Mouse (Mus musculus): Measurements from ENCODE around the gene Itpa. TPM values are rescaled to one million over a fixed set of nuclear protein-coding genes. Genes with fewer than 3 reads are reported as not detected.

Itpa gene
- polyA plus RNA-seq, 1 experiment from 2014 or later = 80.9 TPM

DNA sequence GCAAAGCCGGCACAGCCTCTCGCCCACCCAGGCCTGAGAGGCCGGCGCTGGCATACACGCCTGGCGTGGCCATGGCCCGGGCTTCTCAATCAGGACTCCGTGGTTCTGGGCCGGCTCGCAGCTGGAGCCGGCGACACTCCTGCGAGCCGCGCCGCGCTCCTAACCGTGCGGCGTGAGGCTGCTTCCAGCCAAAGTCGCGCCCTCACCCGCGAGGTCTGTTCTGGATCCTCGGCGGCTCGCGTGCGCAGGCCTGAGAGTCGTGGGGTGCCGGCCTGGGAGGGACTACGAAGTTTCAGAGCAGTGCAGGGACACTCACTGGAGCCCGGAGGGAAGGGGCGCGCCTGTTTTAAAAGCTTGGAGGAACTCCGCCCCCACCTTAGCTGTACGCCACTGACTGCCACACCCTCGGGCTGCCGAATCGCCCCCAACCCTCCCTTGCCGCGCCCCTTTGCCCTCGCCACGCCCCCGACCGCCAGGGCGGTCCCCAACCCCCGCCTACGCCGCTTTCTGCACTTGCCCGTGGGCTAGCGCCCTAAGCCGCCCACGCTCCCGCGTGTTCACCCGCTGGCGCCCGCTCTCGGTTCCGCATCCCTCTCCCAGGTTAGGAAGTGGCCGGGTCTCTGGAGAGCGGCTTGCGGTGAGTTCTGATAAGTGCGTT lies 29.9 kb downstream of the Itpa start, which contains the start of gene Slc4a11:
Gene Slc4a11, minus strand, starts transcription at position 367 of the 658 bp plus-strand sequence.
- peaks cover 74% of the 10 kb centered on the region for H3K27me3 ChIP-seq (replicated peaks)
- H3K4me2 ChIP-seq = peak within 1 kb of the TSS; percentile 100
- WGBS = under 1% methylated on average over 63 of the region's 65 CpGs
- H3K9me3 ChIP-seq = no peaks in the 10 kb centered on the region
- peak within 1 kb of the TSS; percentile 75 for H3K9ac ChIP-seq
- no peak within 1 kb of the TSS for H3K27ac ChIP-seq (replicated peaks)
- H3K4me3 ChIP-seq = peak within 1 kb of the TSS; percentile 67
- ATAC-seq (ENCODE audit: extremely low read depth, insufficient number of reproducible peaks, low FRiP score, low TSS enrichment) = peak; percentile 28; the same call in 1 of the 2 replicates
- H3K4me1 ChIP-seq = peaks cover 16% of the 10 kb centered on the region
- no peaks in the 10 kb centered on the region for H3K36me3 ChIP-seq

DNA sequence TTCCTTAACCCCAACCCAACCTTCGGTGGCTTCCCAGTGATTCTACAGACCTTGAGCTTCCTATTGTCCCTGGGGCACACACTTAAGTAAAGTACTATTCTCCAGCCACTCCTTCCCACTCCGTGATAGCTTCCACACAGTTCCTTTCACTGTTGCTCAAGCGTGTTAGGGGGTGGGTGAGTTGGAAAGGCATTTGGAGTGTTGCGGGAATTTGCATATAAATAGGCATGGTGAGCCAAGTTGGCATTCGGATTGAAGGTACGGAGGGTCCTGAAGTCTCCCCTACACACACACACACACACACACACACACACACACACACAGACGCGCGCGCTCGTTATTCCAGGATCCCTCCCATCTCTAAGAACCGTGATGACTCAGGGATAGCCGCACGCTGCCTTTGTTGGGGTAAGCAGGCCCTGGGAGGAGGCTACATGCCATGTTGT lies 30.4 kb downstream of the Itpa start:
- no peaks in the 10 kb centered on the region for H3K36me3 ChIP-seq
- no peak overlapping the region for H3K27ac ChIP-seq (replicated peaks)
- H3K4me3 ChIP-seq = peak overlapping the region; percentile 67
- peaks cover 70% of the 10 kb centered on the region for H3K27me3 ChIP-seq (replicated peaks)
- no peak for ATAC-seq (ENCODE audit: extremely low read depth, insufficient number of reproducible peaks, low FRiP score, low TSS enrichment)
- H3K4me2 ChIP-seq = peak overlapping the region; percentile 100
- H3K4me1 ChIP-seq = peaks cover 16% of the 10 kb centered on the region
- H3K9ac ChIP-seq = peak overlapping the region; percentile 75
- no peaks in the 10 kb centered on the region for H3K9me3 ChIP-seq
- 3% methylated on average over 14 of the region's 14 CpGs for WGBS

DNA sequence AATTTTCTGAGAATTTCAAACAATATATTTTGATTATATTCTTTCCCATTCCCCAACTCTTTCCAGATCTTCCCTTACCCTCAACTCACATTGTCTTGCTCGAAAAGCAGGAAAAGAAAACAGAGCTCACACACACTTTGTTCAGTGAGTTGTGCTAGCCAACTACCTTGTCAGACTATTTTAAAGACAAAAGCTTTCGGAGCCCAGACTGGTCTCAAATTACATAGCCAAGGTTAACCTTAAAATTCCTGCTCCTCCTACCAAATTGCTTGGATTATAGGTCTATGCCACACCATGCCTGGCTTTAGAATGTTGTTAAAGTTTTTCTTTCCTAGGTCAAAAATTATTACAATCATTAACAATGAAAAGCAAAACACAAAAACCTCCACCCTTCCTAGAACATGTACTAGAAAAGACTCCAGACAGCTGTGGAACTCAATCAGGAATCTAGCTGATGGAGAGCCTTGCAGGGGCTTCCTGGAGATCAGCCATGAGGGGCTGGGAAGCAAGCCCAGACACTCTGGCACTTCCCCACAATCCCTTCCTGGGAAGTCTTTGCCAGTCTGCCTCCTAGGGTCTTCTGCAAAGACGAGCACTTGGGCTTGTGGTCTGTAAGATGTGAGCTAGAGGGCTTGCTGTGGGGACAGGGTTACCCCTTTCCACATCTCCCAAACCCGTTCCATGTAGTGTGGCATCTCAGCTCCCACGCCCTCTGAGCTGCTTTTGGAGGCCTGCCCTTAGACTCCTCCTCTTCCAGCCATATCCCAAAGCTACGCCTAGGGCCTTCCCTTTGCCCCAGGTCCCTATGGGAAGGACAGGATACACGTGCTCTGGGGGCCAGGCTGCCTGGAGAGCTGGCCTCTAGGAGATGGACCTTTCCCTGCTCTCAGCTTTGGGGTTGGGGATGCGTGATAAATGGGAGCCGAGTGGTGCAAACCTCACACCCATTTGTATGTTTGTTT lies 36.9 kb downstream of the Itpa start:
- Histone ChIP-seq H3K4me3 (no peak overlapping the region), H3K9me3 (no peaks in the 10 kb centered on the region), H3K4me2 (no peak overlapping the region), H3K27me3 (replicated peaks) (peaks cover 15% of the 10 kb centered on the region), H3K4me1 (peaks cover 15% of the 10 kb centered on the region), H3K27ac (replicated peaks) (no peak overlapping the region), H3K9ac (no peak overlapping the region), H3K36me3 (peaks cover 33% of the 10 kb centered on the region)
- 49% methylated on average over 9 of the region's 9 CpGs for WGBS
- ATAC-seq (ENCODE audit: extremely low read depth, insufficient number of reproducible peaks, low FRiP score, low TSS enrichment) = no peak

DNA sequence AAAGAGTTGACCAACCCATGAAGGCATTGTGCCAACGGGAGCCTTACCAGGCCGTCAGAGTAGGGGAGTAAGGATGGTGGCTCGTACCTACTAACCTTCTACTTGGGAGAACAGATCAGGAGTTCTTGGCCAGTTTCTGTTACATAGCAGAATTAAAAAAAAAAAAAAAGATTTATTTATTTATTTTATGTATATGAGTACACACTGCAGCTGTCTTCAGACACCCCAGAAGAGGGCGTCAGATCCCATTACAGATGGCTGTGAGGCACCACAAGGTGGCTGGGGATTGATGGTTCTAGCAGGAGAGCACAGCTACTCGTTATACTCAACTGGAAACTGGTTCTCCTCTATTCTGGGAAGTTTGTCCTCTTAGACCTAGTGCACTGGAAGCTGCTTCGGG lies 37.8 kb downstream of the Itpa start:
- H3K27ac ChIP-seq (replicated peaks) = no peak overlapping the region
- peaks cover 42% of the 10 kb centered on the region for H3K36me3 ChIP-seq
- H3K4me1 ChIP-seq = peaks cover 15% of the 10 kb centered on the region
- H3K9me3 ChIP-seq = no peaks in the 10 kb centered on the region
- 74% methylated on average over 6 of the region's 6 CpGs for WGBS
- no peak overlapping the region for H3K4me2 ChIP-seq
- H3K9ac ChIP-seq = no peak overlapping the region
- H3K4me3 ChIP-seq = no peak overlapping the region
- H3K27me3 ChIP-seq (replicated peaks) = peaks cover 6% of the 10 kb centered on the region
- ATAC-seq (ENCODE audit: extremely low read depth, insufficient number of reproducible peaks, low FRiP score, low TSS enrichment) = no peak

DNA sequence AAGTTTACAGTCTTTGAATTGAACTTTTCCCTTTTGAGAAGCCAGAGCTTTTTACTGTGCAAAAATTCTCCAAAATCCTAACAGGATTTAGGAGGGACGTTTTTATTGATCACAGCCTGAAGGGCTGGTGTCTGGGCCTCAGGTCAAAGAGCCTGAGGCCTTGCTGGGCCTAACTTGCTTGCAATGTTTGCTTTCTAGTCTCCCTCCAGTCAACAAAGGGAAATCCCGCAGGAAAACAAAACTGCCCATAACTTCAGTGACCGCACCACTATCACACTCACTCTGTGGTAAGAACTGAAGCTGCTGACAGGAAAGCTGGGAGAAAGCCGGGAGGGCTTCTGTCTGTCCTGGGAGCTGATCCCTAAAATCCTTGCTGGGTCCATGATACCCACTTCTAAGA lies 39.2 kb downstream of the Itpa start:
- H3K4me1 ChIP-seq = peaks cover 15% of the 10 kb centered on the region

DNA sequence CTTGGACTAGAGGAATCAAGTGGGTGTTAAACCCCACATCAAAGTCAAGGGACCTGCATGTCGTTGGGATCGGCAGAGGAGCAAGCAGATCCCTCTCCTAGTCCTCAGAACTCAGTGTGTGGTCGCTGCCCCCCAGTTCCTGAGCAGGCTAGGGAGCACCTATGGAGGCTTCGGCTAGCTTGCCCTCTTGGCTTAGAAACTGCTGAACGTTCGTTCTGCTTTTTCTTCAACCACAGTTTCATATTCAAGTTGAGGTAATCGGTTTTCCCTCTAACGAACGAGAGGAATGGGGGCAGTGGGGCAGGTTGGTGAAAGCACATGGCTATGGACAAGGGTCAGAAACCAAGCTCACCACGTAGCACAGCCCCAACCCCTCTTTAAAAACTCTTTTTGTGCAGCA lies 39.6 kb downstream of the Itpa start:
- H3K4me2 ChIP-seq = no peak overlapping the region
- peaks cover 61% of the 10 kb centered on the region for H3K36me3 ChIP-seq
- H3K27ac ChIP-seq (replicated peaks) = no peak overlapping the region
- WGBS = 54% methylated on average over 10 of the region's 10 CpGs
- H3K9me3 ChIP-seq = no peaks in the 10 kb centered on the region
- no peak overlapping the region for H3K9ac ChIP-seq
- no peak for ATAC-seq (ENCODE audit: extremely low read depth, insufficient number of reproducible peaks, low FRiP score, low TSS enrichment)
- peaks cover 15% of the 10 kb centered on the region for H3K4me1 ChIP-seq
- no peaks in the 10 kb centered on the region for H3K27me3 ChIP-seq (replicated peaks)
- no peak overlapping the region for H3K4me3 ChIP-seq

More for the DNA sequence above, 39.2 kb downstream of the Itpa start:
- H3K27me3 ChIP-seq (replicated peaks) = no peaks in the 10 kb centered on the region
- H3K4me3 ChIP-seq = no peak overlapping the region
- H3K9me3 ChIP-seq = no peaks in the 10 kb centered on the region
- no peak overlapping the region for H3K27ac ChIP-seq (replicated peaks)
- 54% methylated on average over 4 of the region's 4 CpGs for WGBS
- H3K36me3 ChIP-seq = peaks cover 56% of the 10 kb centered on the region
- H3K9ac ChIP-seq = no peak overlapping the region
- ATAC-seq (ENCODE audit: extremely low read depth, insufficient number of reproducible peaks, low FRiP score, low TSS enrichment) = no peak
- no peak overlapping the region for H3K4me2 ChIP-seq

DNA sequence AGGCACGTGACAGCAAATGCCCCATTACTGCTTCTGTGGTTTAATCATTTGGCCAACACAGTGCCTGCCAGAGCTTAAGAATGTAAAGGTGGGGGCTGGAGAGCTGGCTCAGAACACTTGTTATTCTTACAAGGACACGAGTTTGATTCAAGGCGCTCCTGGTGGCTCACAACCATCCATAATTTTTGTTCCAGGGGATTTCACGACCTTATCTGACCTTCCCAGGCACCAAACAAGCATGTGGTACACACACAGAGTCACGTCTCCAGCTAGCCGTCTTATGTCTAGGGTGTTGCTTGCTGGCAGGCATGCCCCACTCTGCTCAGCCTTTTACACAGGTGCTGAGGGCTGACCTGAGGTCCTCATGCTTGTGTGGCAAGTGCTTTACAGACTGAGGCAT lies 50.5 kb downstream of the Itpa start:
- H3K36me3 ChIP-seq = peaks cover 94% of the 10 kb centered on the region
- no peak overlapping the region for H3K27ac ChIP-seq (replicated peaks)
- no peaks in the 10 kb centered on the region for H3K27me3 ChIP-seq (replicated peaks)
- no peaks in the 10 kb centered on the region for H3K4me1 ChIP-seq
- ATAC-seq (ENCODE audit: extremely low read depth, insufficient number of reproducible peaks, low FRiP score, low TSS enrichment) = no peak
- H3K9ac ChIP-seq = no peak overlapping the region
- no peak overlapping the region for H3K4me3 ChIP-seq
- H3K9me3 ChIP-seq = no peaks in the 10 kb centered on the region
- WGBS = 62% methylated on average over 6 of the region's 6 CpGs
- no peak overlapping the region for H3K4me2 ChIP-seq

DNA sequence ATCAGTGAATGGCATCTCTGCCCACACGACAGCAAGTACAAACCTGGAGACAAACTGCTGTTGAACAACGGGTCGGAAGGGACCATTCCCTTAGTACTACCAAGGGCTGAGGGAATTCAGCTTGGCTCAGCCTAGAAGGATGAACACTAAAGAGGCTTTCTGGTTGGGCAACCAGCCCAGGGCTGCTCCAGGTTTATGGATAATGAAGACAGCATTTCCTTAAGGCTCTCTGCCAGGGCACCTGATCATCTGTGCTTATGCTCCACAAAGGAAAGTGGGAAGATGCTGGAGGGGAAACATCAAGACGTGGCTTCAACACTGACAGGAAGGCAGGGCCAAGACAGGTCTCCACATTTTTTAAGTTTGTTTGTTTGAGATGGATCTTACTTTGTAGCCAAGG lies 57.0 kb downstream of the Itpa start:
- Histone ChIP-seq H3K27me3 (replicated peaks) (no peaks in the 10 kb centered on the region), H3K36me3 (peaks cover 97% of the 10 kb centered on the region), H3K4me3 (no peak overlapping the region), H3K9ac (no peak overlapping the region), H3K4me2 (no peak overlapping the region), H3K9me3 (0 out of 2 replicates have a peak, but pooled peaks cover 4% of the 10 kb centered on the region), H3K4me1 (no peaks in the 10 kb centered on the region), H3K27ac (replicated peaks) (no peak overlapping the region)
- ATAC-seq (ENCODE audit: extremely low read depth, insufficient number of reproducible peaks, low FRiP score, low TSS enrichment) = no peak
- WGBS = 77% methylated on average over 4 of the region's 4 CpGs

DNA sequence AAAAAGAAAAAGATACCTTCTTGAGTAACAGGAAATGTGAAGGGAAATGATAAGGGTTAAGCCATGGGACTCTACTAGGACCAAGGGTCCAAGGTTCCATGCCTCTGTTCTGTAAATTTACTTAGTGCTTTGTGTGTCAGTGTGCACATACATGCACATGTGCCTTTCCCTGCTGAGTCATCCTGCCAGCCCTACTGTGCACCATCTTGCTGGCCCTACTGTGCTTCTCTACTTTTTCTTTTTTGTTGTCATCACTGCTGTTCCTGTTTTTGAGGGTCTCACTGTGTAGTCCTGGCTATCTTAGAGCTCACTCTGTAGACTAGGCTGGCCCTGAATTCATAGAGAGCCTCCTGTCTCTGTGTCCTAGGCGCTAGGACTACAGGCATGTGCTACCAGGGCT lies 60.3 kb downstream of the Itpa start:
- H3K9me3 ChIP-seq = 0 out of 2 replicates have a peak, but pooled peaks cover 4% of the 10 kb centered on the region
- peaks cover 98% of the 10 kb centered on the region for H3K36me3 ChIP-seq
- H3K27ac ChIP-seq (replicated peaks) = no peak overlapping the region
- no peak overlapping the region for H3K9ac ChIP-seq
- WGBS = 79% methylated on average over 1 of the region's 1 CpGs
- no peaks in the 10 kb centered on the region for H3K27me3 ChIP-seq (replicated peaks)
- H3K4me1 ChIP-seq = no peaks in the 10 kb centered on the region
- no peak overlapping the region for H3K4me3 ChIP-seq
- ATAC-seq (ENCODE audit: extremely low read depth, insufficient number of reproducible peaks, low FRiP score, low TSS enrichment) = no peak
- no peak overlapping the region for H3K4me2 ChIP-seq

DNA sequence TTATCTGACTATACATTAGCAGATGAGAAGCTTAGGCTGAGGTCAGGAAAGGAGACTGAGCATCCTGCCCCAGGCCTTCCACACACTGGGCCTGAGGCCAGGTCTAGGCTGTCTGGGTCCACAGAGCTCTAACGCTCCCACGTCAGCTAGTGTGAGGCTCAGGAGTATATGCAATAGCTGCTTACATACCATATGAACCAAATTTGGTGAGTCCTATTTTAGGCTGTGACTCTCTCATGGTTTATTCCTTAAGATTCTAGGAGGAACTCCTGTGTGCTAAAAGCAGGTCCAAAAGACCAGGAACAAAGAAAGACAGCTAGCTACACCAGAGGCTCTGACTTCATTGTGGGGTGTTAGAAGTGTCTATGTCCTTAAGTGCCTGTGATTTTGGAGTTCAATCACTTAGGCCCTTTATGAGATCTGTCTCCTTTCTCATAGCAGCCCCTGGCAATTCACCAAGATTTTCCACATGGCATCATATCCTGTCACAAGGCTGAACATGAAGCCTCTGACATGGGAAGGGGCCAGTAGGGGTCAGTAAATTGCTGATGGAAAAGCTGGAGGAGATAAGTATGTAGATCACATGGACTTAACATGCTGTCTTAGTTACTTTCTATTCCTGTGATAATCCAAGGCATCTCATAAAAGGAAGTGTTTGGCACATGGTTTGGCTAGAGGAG lies 61.6 kb downstream of the Itpa start:
- Histone ChIP-seq H3K9ac (no peak overlapping the region), H3K36me3 (peaks cover 98% of the 10 kb centered on the region), H3K27me3 (replicated peaks) (no peaks in the 10 kb centered on the region), H3K9me3 (0 out of 2 replicates have a peak, but pooled peaks cover 4% of the 10 kb centered on the region), H3K4me2 (no peak overlapping the region), H3K27ac (replicated peaks) (no peak overlapping the region), H3K4me1 (no peaks in the 10 kb centered on the region), H3K4me3 (no peak overlapping the region)
- 90% methylated on average over 2 of the region's 2 CpGs for WGBS
- ATAC-seq (ENCODE audit: extremely low read depth, insufficient number of reproducible peaks, low FRiP score, low TSS enrichment) = no peak

DNA sequence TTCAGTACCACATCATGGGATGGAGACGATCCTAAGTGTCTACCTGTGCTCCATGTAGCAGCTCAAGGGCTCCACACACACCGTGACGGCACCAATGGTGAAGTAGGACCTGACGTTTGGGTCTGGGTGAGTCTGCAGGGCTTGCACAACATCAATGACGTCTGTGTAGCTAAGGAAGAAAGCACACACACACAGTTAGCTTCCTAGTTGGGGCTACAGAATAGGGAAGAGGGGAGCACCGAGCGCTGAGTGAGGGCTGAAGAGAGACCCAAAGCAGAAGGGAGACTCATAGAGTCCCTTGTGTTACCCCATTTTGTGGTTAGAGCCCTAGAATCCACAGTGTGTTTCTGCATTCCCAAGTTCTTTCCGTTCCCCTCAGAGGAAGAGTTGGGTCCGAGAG lies 63.3 kb downstream of the Itpa start:
- H3K9me3 ChIP-seq = 0 out of 2 replicates have a peak, but pooled peaks cover 4% of the 10 kb centered on the region
- no peaks in the 10 kb centered on the region for H3K27me3 ChIP-seq (replicated peaks)
- H3K4me2 ChIP-seq = no peak overlapping the region
- H3K4me1 ChIP-seq = no peaks in the 10 kb centered on the region
- no peak overlapping the region for H3K27ac ChIP-seq (replicated peaks)
- no peak overlapping the region for H3K4me3 ChIP-seq
- H3K36me3 ChIP-seq = peaks cover 98% of the 10 kb centered on the region
- ATAC-seq (ENCODE audit: extremely low read depth, insufficient number of reproducible peaks, low FRiP score, low TSS enrichment) = no peak
- H3K9ac ChIP-seq = no peak overlapping the region
- WGBS = 79% methylated on average over 9 of the region's 9 CpGs
